Mouse (Mus musculus): Measurements from ENCODE around the gene Fam169b. TPM values are rescaled to one million over a fixed set of nuclear protein-coding genes. Genes with fewer than 3 reads are reported as not detected.

Fam169b gene
- 0.13 and 0.40 TPM in 2 replicates for polyA plus RNA-seq (2015; fragmentation: Nextera tagmentation; extraction: Ambion mirVana)

GRCm38 (mm10) chr7:68273515-68273914 lies at the start of gene Fam169b:
TSS of gene Fam169b (plus strand) at chr7:68273839.
- H3K4me2 ChIP-seq, result no peak within 1 kb of the TSS
- peaks cover 8% of the 10 kb centered on the region for H3K4me1 ChIP-seq
- no peak within 1 kb of the TSS for H3K27ac ChIP-seq
- no peaks in the 10 kb centered on the region for H3K36me3 ChIP-seq
- no peak within 1 kb of the TSS for H3K9ac ChIP-seq
- ATAC-seq (ENCODE audit: insufficient read depth, low FRiP score, low read depth), result no peak
- no peaks in the 10 kb centered on the region for H3K9me3 ChIP-seq
- H3K4me3 ChIP-seq (replicated peaks), result no peak within 1 kb of the TSS
- H3K27me3 ChIP-seq (replicated peaks), result 0 out of 2 replicates have a peak, but pooled peaks cover 3% of the 10 kb centered on the region

GRCm38 (mm10) chr7:68224006-68224405 lies 49.6 kb upstream of the Fam169b start:
- no peaks in the 10 kb centered on the region for H3K27me3 ChIP-seq (replicated peaks)
- H3K4me3 ChIP-seq (replicated peaks), result no peak overlapping the region
- WGBS, result 93% methylated on average over 5 of the region's 5 CpGs
- no peak overlapping the region for H3K4me2 ChIP-seq
- no peaks in the 10 kb centered on the region for H3K4me1 ChIP-seq
- H3K9me3 ChIP-seq, result no peaks in the 10 kb centered on the region
- ATAC-seq (ENCODE audit: insufficient read depth, low FRiP score, low read depth), result no peak
- H3K36me3 ChIP-seq, result peaks cover 26% of the 10 kb centered on the region
- H3K27ac ChIP-seq, result no peak overlapping the region
- H3K9ac ChIP-seq, result no peak overlapping the region

- no peak overlapping the region for H3K4me2 ChIP-seq
- 86% methylated on average over 9 of the region's 9 CpGs for WGBS
- H3K36me3 ChIP-seq, result peaks cover 22% of the 10 kb centered on the region
Measured at GRCm38 (mm10) chr7:68225427-68226054, 48.1 kb upstream of the Fam169b start.

GRCm38 (mm10) chr7:68227021-68227420 lies 46.6 kb upstream of the Fam169b start:
- H3K36me3 ChIP-seq, result peaks cover 27% of the 10 kb centered on the region
- WGBS, result 81% methylated on average over 11 of the region's 11 CpGs
- H3K27me3 ChIP-seq (replicated peaks), result no peaks in the 10 kb centered on the region
- no peak overlapping the region for H3K4me2 ChIP-seq
- H3K4me3 ChIP-seq (replicated peaks), result no peak overlapping the region
- H3K27ac ChIP-seq, result no peak overlapping the region
- no peak overlapping the region for H3K9ac ChIP-seq
- no peak for ATAC-seq (ENCODE audit: insufficient read depth, low FRiP score, low read depth)
- no peaks in the 10 kb centered on the region for H3K9me3 ChIP-seq
- no peaks in the 10 kb centered on the region for H3K4me1 ChIP-seq

More at GRCm38 (mm10) chr7:68225427-68226054, 48.1 kb upstream of the Fam169b start:
- H3K27me3 ChIP-seq (replicated peaks), result no peaks in the 10 kb centered on the region
- no peak for ATAC-seq (ENCODE audit: insufficient read depth, low FRiP score, low read depth)
- no peak overlapping the region for H3K9ac ChIP-seq
- H3K27ac ChIP-seq, result no peak overlapping the region
- no peaks in the 10 kb centered on the region for H3K9me3 ChIP-seq
- H3K4me3 ChIP-seq (replicated peaks), result no peak overlapping the region
- H3K4me1 ChIP-seq, result no peaks in the 10 kb centered on the region

GRCm38 (mm10) chr7:68227621-68228020 lies 46.0 kb upstream of the Fam169b start:
- no peak overlapping the region for H3K4me3 ChIP-seq (replicated peaks)
- no peak for ATAC-seq (ENCODE audit: insufficient read depth, low FRiP score, low read depth)
- H3K4me2 ChIP-seq, result no peak overlapping the region
- H3K27ac ChIP-seq, result no peak overlapping the region
- no peak overlapping the region for H3K9ac ChIP-seq
- no peaks in the 10 kb centered on the region for H3K27me3 ChIP-seq (replicated peaks)
- H3K36me3 ChIP-seq, result peaks cover 27% of the 10 kb centered on the region
- 77% methylated on average over 4 of the region's 4 CpGs for WGBS
- no peaks in the 10 kb centered on the region for H3K4me1 ChIP-seq
- no peaks in the 10 kb centered on the region for H3K9me3 ChIP-seq

GRCm38 (mm10) chr7:68228491-68228890 lies 45.1 kb upstream of the Fam169b start:
- no peaks in the 10 kb centered on the region for H3K4me1 ChIP-seq
- no peak overlapping the region for H3K27ac ChIP-seq
- no peak for ATAC-seq (ENCODE audit: insufficient read depth, low FRiP score, low read depth)
- H3K4me2 ChIP-seq, result no peak overlapping the region
- 52% methylated on average over 6 of the region's 6 CpGs for WGBS
- H3K36me3 ChIP-seq, result peaks cover 27% of the 10 kb centered on the region
- no peaks in the 10 kb centered on the region for H3K9me3 ChIP-seq
- no peak overlapping the region for H3K9ac ChIP-seq
- no peak overlapping the region for H3K4me3 ChIP-seq (replicated peaks)
- H3K27me3 ChIP-seq (replicated peaks), result no peaks in the 10 kb centered on the region

GRCm38 (mm10) chr7:68230831-68231230 lies 42.8 kb upstream of the Fam169b start:
- Histone ChIP-seq H3K4me1 (0 out of 2 replicates have a peak, but pooled peaks cover 7% of the 10 kb centered on the region), H3K27me3 (replicated peaks) (no peaks in the 10 kb centered on the region), H3K36me3 (peaks cover 15% of the 10 kb centered on the region), H3K4me2 (no peak overlapping the region), H3K9me3 (no peaks in the 10 kb centered on the region), H3K27ac (no peak overlapping the region), H3K4me3 (replicated peaks) (no peak overlapping the region), H3K9ac (no peak overlapping the region)
- ATAC-seq (ENCODE audit: insufficient read depth, low FRiP score, low read depth), result no peak
- WGBS, result 91% methylated on average over 9 of the region's 9 CpGs

GRCm38 (mm10) chr7:68232521-68232920 lies 41.1 kb upstream of the Fam169b start:
- H3K9ac ChIP-seq, result no peak overlapping the region

GRCm38 (mm10) chr7:68233619-68234223 lies 39.9 kb upstream of the Fam169b start:
- Histone ChIP-seq H3K9ac (no peak overlapping the region), H3K4me1 (0 out of 2 replicates have a peak, but pooled peaks cover 7% of the 10 kb centered on the region), H3K4me2 (no peak overlapping the region), H3K4me3 (replicated peaks) (no peak overlapping the region), H3K27ac (no peak overlapping the region; the same call in 1 of the 2 replicates), H3K27me3 (replicated peaks) (no peaks in the 10 kb centered on the region), H3K36me3 (peaks cover 5% of the 10 kb centered on the region; the same call in 1 of the 2 replicates), H3K9me3 (no peaks in the 10 kb centered on the region)
- 23% methylated on average over 13 of the region's 13 CpGs for WGBS
- ATAC-seq (ENCODE audit: insufficient read depth, low FRiP score, low read depth), result no peak

More at GRCm38 (mm10) chr7:68232521-68232920, 41.1 kb upstream of the Fam169b start:
- Histone ChIP-seq H3K27ac (no peak overlapping the region), H3K4me2 (no peak overlapping the region), H3K9me3 (no peaks in the 10 kb centered on the region), H3K27me3 (replicated peaks) (no peaks in the 10 kb centered on the region), H3K4me1 (0 out of 2 replicates have a peak, but pooled peaks cover 7% of the 10 kb centered on the region), H3K36me3 (peaks cover 9% of the 10 kb centered on the region; the same call in 1 of the 2 replicates), H3K4me3 (replicated peaks) (no peak overlapping the region)
- no peak for ATAC-seq (ENCODE audit: insufficient read depth, low FRiP score, low read depth)
- 92% methylated on average over 5 of the region's 5 CpGs for WGBS

GRCm38 (mm10) chr7:68236817-68237216 lies 36.8 kb upstream of the Fam169b start:
- H3K4me1 ChIP-seq, result 0 out of 2 replicates have a peak, but pooled peaks cover 7% of the 10 kb centered on the region
- ATAC-seq (ENCODE audit: insufficient read depth, low FRiP score, low read depth), result no peak
- no peaks in the 10 kb centered on the region for H3K27me3 ChIP-seq (replicated peaks)
- 80% methylated on average over 8 of the region's 8 CpGs for WGBS
- H3K9ac ChIP-seq, result no peak overlapping the region
- H3K27ac ChIP-seq, result no peak overlapping the region
- no peaks in the 10 kb centered on the region for H3K36me3 ChIP-seq
- no peak overlapping the region for H3K4me2 ChIP-seq
- H3K9me3 ChIP-seq, result no peaks in the 10 kb centered on the region
- no peak overlapping the region for H3K4me3 ChIP-seq (replicated peaks)

- Histone ChIP-seq H3K4me1 (0 out of 2 replicates have a peak, but pooled peaks cover under 1% of the 10 kb centered on the region), H3K4me2 (no peak overlapping the region), H3K36me3 (no peaks in the 10 kb centered on the region), H3K27ac (no peak overlapping the region), H3K9ac (no peak overlapping the region), H3K4me3 (replicated peaks) (no peak overlapping the region), H3K9me3 (no peaks in the 10 kb centered on the region), H3K27me3 (replicated peaks) (no peaks in the 10 kb centered on the region)
- 59% methylated on average over 11 of the region's 11 CpGs for WGBS
- ATAC-seq (ENCODE audit: insufficient read depth, low FRiP score, low read depth), result no peak
Measured at GRCm38 (mm10) chr7:68239220-68239827, 34.3 kb upstream of the Fam169b start.

- no peak for ATAC-seq (ENCODE audit: insufficient read depth, low FRiP score, low read depth)
- Histone ChIP-seq H3K27ac (no peak overlapping the region), H3K9me3 (no peaks in the 10 kb centered on the region), H3K27me3 (replicated peaks) (no peaks in the 10 kb centered on the region), H3K36me3 (no peaks in the 10 kb centered on the region), H3K9ac (no peak overlapping the region), H3K4me1 (no peaks in the 10 kb centered on the region), H3K4me3 (replicated peaks) (no peak overlapping the region), H3K4me2 (no peak overlapping the region)
- WGBS, result 79% methylated on average over 9 of the region's 9 CpGs
Measured at GRCm38 (mm10) chr7:68241205-68241604, 32.4 kb upstream of the Fam169b start.
